In the genomic region with DNA sequence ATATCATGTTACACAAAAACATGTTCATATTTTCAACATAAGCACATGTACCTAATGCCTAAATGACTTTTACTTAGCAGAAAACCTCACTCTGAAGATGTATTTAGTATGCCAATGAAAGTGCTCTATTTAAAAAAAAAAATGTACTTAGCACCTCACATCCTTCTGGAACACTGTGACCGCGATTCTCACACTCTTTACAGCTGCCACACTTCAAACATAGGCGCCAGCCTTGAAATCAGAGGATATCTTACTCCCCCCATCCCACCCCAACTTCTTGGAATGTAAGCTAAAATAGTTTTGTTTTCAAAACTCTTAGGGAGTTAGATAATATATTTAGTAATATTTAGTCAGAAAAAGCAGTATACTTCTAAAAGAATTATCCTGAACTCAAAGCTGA, we compare ENCODE assay signal across 23 mouse cellular contexts.
A peak's percentile ranks its signal among the peaks of the same experiment; 100 is the strongest.
DNase-seq lines count a peak whose midpoint lies in the region; ATAC-seq and TF ChIP-seq lines count a peak whose summit lies in the region.
"Had no signal": no experiment of that assay in that cellular context is flagged by ENCODE, and none has a peak within 500 bp of the region (broad histone marks: within the 10 kb centered on the region; RNA-seq: fewer than 3 reads in every experiment).

No protein-coding gene starts in this region.

- H3K36me3 ChIP-seq in lung, postnatal 0 days (ENCODE audit: insufficient read depth, low read length): no peaks in the 10 kb centered on the region
- H3K36me3 ChIP-seq: embryonic facial prominence, embryonic 10.5 days; heart, embryonic 10.5 days; hindbrain, embryonic 12.5 days had no signal

- no peak overlapping the region for H3K9ac ChIP-seq in lung, postnatal 0 days (replicated peaks; ENCODE audit: low read depth)
- H3K9ac ChIP-seq: hindbrain, embryonic 12.5 days had no signal

- intact Hi-C loops in left cerebral cortex, postnatal 10 days (cut with DNase I): no loop called here

- DNase-seq in frontal cortex, postnatal 25 days (ENCODE audit: low spot score in 2 of 2): no peak
- peak; percentile 2 to 20 for DNase-seq in left cerebral cortex, adult 9 months (ENCODE audit: low spot score in 2 of 2)
- DNase-seq in left cerebral cortex, postnatal 10 days (ENCODE audit: extremely low spot score in 1 of 2, low spot score in 2 of 2): no peak
- DNase-seq in right cerebral cortex, adult 18-20 months: peak; percentile 21
- DNase-seq in right cerebral cortex, postnatal 4 days: no peak
- no peak for DNase-seq in lung, postnatal 0 days (ENCODE audit: low spot score)
- DNase-seq: adrenal gland, postnatal 14 days; cerebellum, adult 2 months; cerebellum, postnatal 10 days; gastrocnemius, postnatal 36 days; heart, adult 11 months; heart, postnatal 10 days; heart, postnatal 4 days had no signal

- peak; percentile 99 for ATAC-seq in frontal cortex, adult (ENCODE audit: low TSS enrichment)
- ATAC-seq in lung, postnatal 0 days: no peak
- ATAC-seq: activated CD4-positive, CD25-positive, alpha-beta regulatory T cell, adult 4 months; forebrain, embryonic 16.5 days; hindbrain, embryonic 16.5 days; inflammation-experienced regulatory T-cells, adult 6 months; Patski had no signal

- WGBS in lung, postnatal 0 days: 59% methylated on average over 3 of the region's 3 CpGs

- no peak overlapping the region for H3K4me2 ChIP-seq in lung, postnatal 0 days (replicated peaks; ENCODE audit: low read depth, low read length)
- H3K4me2 ChIP-seq: hindbrain, embryonic 12.5 days had no signal

- TF ChIP-seq CTCF in lung, postnatal 0 days (IDR thresholded peaks at IDR 0.05): no peak

- no peak overlapping the region for H3K4me3 ChIP-seq in lung, postnatal 0 days (ENCODE audit: low read depth, low read length)
- H3K4me3 ChIP-seq: embryonic facial prominence, embryonic 10.5 days; heart, embryonic 10.5 days; hindbrain, embryonic 12.5 days had no signal

- TF ChIP-seq EP300 in lung, postnatal 0 days (IDR thresholded peaks at IDR 0.05): no peak

- H3K27me3 ChIP-seq in lung, postnatal 0 days (replicated peaks; ENCODE audit: insufficient read depth, low read length): no peaks in the 10 kb centered on the region
- H3K27me3 ChIP-seq: CH12.LX; hindbrain, embryonic 12.5 days; Patski had no signal

- no peaks in the 10 kb centered on the region for H3K4me1 ChIP-seq in lung, postnatal 0 days (ENCODE audit: insufficient read depth, low read depth, low read length)
- H3K4me1 ChIP-seq: embryonic facial prominence, embryonic 10.5 days; heart, embryonic 10.5 days; hindbrain, embryonic 12.5 days had no signal

- no peak overlapping the region for H3K27ac ChIP-seq in lung, postnatal 0 days (ENCODE audit: low read length)
- H3K27ac ChIP-seq: embryonic facial prominence, embryonic 10.5 days; heart, embryonic 10.5 days; hindbrain, embryonic 12.5 days had no signal

- no peaks in the 10 kb centered on the region for H3K9me3 ChIP-seq in lung, postnatal 0 days (ENCODE audit: low read length)
- H3K9me3 ChIP-seq: embryonic facial prominence, embryonic 10.5 days; heart, embryonic 10.5 days; hindbrain, embryonic 12.5 days had no signal

Comparison
In these comparisons a context has a peak if more than half of its experiments do, and no peak if none do; other contexts are left out.
1. DNase-seq: peak in left cerebral cortex, adult 9 months (2 of 2) and right cerebral cortex, adult 18-20 months (single experiment); none in frontal cortex, postnatal 25 days (0 of 2), left cerebral cortex, postnatal 10 days (0 of 2), right cerebral cortex, postnatal 4 days (single experiment) and lung, postnatal 0 days (single experiment).